Comparison of ENCODE assay signal across 12 mouse cellular contexts in the genomic region with DNA sequence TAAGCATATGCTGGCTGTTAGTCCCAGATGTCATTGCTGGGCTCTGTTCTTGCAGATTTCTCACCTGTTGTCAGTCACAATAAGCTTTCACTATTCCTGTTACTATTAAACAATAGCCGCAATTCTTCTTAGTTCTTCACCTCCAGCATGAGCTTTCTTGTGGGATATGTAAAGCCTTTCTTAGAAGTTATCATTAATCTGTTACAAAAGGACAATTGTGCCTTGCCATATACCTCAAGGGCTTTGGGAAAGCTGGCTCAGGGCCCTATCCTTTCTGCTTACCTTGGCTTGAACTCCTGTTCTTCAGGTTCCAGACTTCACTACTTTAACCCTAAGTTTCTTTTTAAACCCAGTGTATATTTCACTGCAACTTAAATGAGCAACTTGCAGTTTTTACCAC.
"Had no signal": no experiment of that assay in that cellular context is flagged by ENCODE, and none has a peak within 500 bp of the region (broad histone marks: within the 10 kb centered on the region; RNA-seq: fewer than 3 reads in every experiment).

No protein-coding gene starts in this region.

- DNase-seq: left cerebral cortex, postnatal 4 days; liver; liver, embryonic 13.5 days; liver, postnatal 0 days; lung, adult 18-20 months; lung, adult 2 months; lung, embryonic 14.5 days; lung, postnatal 10 days; lung, postnatal 14 days; lung, postnatal 36 days; lung, postnatal 4 days; midbrain, embryonic 14.5 days had no signal
